Mouse (Mus musculus) induced T-regulatory cell, adult 2 months (primary cell): ENCODE measurements around the gene Sgsm1.
"Not testable (repeated sequence)": the region's sequence is repeated elsewhere in the genome, so short reads cannot be mapped to it uniquely, and the experiment has no call there.

Experiments used
- DNase-seq: peaks from one replicate; pipeline ENCODE4 v3.0.0-alpha.2; 2012; ENCODE audit warnings: low read depth

Gene Sgsm1

DNA sequence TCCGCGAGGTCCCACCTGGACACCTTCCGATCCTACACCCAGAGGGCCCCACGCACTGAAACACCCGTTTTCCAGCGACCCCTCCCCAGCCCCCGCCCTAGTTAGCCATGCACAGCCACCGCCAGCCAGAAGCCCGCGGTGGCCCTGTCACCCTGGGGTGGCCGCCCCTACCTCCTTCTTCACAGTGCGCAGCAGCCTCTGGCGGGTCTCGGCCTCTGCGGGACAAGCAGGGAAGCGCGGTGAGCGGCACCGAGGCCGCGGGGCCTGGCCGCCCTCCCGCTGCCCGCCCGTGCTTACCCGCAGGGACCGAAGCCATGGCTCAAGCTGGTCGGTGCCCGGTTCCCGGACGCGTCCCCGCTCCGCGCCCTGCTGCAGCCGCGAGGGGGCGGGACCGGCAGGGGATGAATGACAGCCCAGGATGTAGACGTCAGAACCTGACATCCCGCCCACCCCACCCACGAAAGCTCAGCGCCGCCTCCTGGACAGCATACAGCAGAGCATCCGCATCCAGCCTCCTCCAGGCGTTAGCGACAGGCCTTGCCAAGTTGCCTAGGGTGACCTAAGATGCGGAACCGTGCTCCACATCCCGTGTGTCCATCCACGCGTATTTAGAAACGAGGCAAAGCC is at the start of gene Sgsm1:
Sgsm1 (minus strand) TSS at position 410 of the 627 bp plus-strand sequence.
- peak; percentile 68 for DNase-seq

- no peak for DNase-seq
Observed at GRCm38 (mm10) chr5:113358833-113359232, 48.2 kb upstream of the Sgsm1 start.

- no peak for DNase-seq
Observed at GRCm38 (mm10) chr5:113357656-113358055, 47.1 kb upstream of the Sgsm1 start.

- no peak for DNase-seq
Observed at GRCm38 (mm10) chr5:113357186-113357585, 46.6 kb upstream of the Sgsm1 start, which contains the start of gene Aym1. Aym1 (plus strand) TSS chr5:113357294.

DNA sequence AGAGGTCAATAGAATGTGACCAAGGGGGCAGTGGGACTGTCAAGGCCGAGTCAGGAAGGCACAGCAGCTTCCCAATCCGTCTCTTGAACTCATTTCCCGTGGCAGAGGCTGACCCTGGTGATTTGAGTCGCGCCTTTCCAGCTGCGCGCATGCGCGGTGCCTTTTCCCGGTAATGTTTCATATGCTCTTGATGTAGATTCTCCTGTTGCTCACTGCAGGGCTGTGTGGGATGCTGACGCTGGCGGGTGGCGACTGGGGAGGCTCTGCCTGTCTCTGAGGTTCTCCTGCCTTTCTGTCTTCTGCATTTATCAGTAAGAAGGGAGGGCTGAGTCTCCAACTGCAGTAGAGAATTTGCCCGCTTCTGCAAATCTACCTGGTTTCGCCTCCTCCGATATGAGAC is 43.7 kb upstream of the Sgsm1 start:
- no peak for DNase-seq

- no peak for DNase-seq
Observed at GRCm38 (mm10) chr5:113352636-113353035, 42.0 kb upstream of the Sgsm1 start.

GRCm38 (mm10) chr5:113351768-113352167 is 41.2 kb upstream of the Sgsm1 start:
- no peak for DNase-seq

DNA sequence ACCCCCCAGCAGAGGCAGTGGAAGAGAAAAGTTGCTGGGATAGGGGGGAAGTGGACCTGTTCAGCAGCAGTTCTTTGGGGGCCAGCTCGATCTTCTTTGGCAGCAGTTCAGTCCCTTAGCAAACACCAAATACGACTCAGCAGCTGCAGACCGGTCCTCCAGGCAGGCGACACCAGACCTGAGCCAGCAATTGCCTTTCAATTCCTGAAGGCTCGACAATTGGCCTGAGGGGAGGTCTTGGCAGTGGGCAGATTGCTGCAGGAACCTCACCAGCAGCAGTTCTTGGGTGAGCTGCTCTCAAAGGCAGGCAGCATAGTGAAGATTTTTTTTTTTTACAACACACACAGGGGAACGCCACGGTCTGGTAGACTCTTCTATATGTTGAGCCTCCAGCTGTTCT is 39.2 kb upstream of the Sgsm1 start:
- no peak for DNase-seq

DNA sequence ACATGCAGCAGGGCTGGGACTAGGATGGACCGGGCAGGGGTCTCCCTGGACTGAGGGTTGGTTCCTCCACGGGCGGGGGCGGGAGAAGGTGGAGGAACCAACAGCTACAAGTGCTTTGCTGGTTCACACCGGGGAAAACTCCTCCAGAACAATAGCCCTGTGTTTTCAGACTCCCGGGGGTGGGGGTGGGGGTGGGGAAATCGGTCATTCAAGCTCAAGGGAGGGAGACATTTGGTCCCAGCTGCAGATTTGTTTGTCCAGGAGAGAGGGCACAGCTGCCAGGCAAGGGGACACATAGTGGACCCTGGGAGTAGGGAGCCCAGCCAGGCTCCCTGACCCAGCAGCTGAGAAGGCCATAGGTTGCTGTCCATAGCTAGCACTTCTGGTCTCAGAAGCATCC is 38.6 kb upstream of the Sgsm1 start:
- no peak for DNase-seq

DNA sequence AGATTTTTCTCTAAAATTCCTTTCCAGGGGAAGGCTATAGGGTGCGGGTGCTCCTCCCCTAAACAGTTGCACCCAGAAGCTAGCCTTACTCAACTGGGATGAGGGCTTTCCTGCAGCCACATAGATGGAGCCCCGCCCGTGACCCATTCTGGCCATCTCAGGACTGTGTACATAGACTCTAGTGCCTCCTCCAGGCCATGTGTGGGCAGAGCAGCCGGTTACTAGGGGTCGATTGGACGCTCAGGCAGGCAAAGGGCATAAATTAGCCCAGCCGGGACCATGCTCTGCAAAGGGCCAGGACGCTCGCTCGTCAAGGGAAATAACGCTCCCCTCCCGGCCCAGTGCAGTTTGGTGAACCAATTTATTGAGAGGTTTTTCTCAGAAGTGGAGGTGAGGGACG is 38.0 kb upstream of the Sgsm1 start:
- no peak for DNase-seq

- DNase-seq = no peak
Observed at GRCm38 (mm10) chr5:113347593-113347992, 37.0 kb upstream of the Sgsm1 start.

DNA sequence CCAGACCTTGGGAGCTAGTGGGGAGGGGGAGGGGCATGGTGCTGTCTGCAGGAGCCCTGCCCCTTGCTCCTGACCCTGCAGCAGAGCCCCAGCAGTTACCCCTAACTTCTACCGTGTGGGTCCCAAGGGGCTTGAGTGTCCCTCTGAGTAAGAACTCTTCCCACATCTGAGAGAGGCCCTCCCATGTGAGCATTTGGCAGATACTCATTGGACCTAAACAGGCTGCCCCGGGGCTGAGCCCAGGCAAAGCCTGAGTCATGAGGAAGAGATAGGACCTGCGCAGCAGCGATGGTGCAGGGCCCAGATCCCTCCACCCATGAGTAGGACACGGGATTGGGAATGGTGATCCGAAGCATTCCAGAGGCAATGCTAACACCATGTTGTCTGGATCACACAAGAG is 36.1 kb upstream of the Sgsm1 start:
- DNase-seq = not testable (repeated sequence)

GRCm38 (mm10) chr5:113345781-113346180 is 35.2 kb upstream of the Sgsm1 start:
- no peak for DNase-seq

GRCm38 (mm10) chr5:113344635-113345386 is 34.2 kb upstream of the Sgsm1 start:
- DNase-seq = no peak

DNA sequence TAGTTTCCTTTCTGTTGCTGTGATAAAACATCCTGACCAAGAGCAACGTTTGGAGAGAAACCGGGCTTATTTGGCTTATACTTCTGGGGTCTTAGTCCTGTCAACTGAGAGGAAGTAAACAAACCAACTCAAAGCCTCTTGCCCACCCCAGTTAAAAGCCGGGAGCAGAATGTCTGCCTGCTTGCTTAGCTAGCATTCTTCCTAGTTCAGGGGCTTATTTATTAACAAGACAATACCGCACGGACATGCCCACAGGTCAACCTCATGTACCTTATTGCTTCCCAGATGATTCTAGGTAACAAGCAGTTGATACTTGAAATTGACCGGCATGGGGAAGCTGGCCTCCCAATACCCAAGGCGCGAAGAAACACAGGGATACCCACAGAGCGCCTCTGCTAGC is 25.7 kb upstream of the Sgsm1 start:
- DNase-seq = no peak

DNA sequence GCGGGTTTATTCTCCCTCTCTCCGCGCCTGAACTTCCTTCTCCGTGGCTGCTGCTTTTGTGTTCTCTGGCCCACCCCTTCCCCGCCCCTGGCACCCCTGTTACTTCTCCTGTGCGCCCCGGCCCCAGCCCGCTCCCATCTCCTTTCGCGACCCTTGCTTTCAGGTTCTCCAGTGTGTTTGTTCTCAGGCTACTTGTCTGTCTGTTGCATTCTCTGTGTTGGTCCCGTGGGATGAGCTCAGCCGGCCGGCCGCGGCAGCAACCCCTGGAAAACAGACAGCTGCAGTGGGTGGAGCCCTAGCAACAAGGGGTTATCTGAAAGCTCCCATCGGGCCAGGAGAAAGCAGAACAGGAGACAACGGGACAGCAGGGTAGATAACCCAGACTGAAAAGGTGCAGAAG is 25.1 kb upstream of the Sgsm1 start:
- DNase-seq = no peak

- no peak for DNase-seq
Observed at GRCm38 (mm10) chr5:113334621-113335530, 24.3 kb upstream of the Sgsm1 start.

GRCm38 (mm10) chr5:113332899-113333298 is 22.3 kb upstream of the Sgsm1 start:
- DNase-seq = no peak

GRCm38 (mm10) chr5:113332239-113332638 is 21.7 kb upstream of the Sgsm1 start:
- DNase-seq = peak; percentile 35

- no peak for DNase-seq
Observed at GRCm38 (mm10) chr5:113330202-113330601, 19.6 kb upstream of the Sgsm1 start.

GRCm38 (mm10) chr5:113329463-113329862 is 18.9 kb upstream of the Sgsm1 start:
- DNase-seq = no peak

- no peak for DNase-seq
Observed at GRCm38 (mm10) chr5:113323784-113324638, 13.4 kb upstream of the Sgsm1 start.
